23 mouse cellular contexts compared by ENCODE assay signal in genomic region chr16:95712121-95712520, GRCm38 (mm10). TPM values are rescaled to one million over a fixed set of nuclear protein-coding genes. Genes with fewer than 3 reads are reported as not detected.
A peak's percentile ranks its signal among the peaks of the same experiment; 100 is the strongest.
DNase-seq lines count a peak whose midpoint lies in the region; ATAC-seq and TF ChIP-seq lines count a peak whose summit lies in the region.
"Had no signal": no experiment of that assay in that cellular context is flagged by ENCODE, and none has a peak within 500 bp of the region (broad histone marks: within the 10 kb centered on the region; RNA-seq: fewer than 3 reads in every experiment).

No protein-coding gene starts in this region.

- no peak overlapping the region for H3K27ac ChIP-seq in embryonic facial prominence, embryonic 12.5 days
- H3K27ac ChIP-seq in embryonic facial prominence, embryonic 10.5 days (replicated peaks), result no peak overlapping the region
- no peak overlapping the region for H3K27ac ChIP-seq in heart, embryonic 15.5 days
- no peak overlapping the region for H3K27ac ChIP-seq in heart, embryonic 10.5 days
- no peak overlapping the region for H3K27ac ChIP-seq in liver, embryonic 14.5 days
- no peak overlapping the region for H3K27ac ChIP-seq in liver, embryonic 12.5 days
- H3K27ac ChIP-seq: forebrain, embryonic 13.5 days; forebrain, embryonic 15.5 days had no signal

- H3ac ChIP-seq in myocyte (ENCODE audit: control insufficient read depth, insufficient read length), result no peak overlapping the region

- 93% methylated on average over 10 of the region's 10 CpGs for WGBS in embryonic facial prominence, embryonic 12.5 days
- WGBS in embryonic facial prominence, embryonic 10.5 days, result 92% methylated on average over 10 of the region's 10 CpGs
- 85% methylated on average over 10 of the region's 10 CpGs for WGBS in heart, embryonic 15.5 days
- WGBS in heart, embryonic 10.5 days, result 91% methylated on average over 10 of the region's 10 CpGs
- WGBS in liver, embryonic 14.5 days (ENCODE audit: insufficient replicate concordance), result 83% methylated on average over 10 of the region's 10 CpGs
- WGBS in liver, embryonic 12.5 days (ENCODE audit: insufficient replicate concordance), result 90% methylated on average over 10 of the region's 10 CpGs

- peak; percentile 29 for TF ChIP-seq POLR2A in myocyte (IDR thresholded peaks at IDR 0.05; ENCODE audit: insufficient read length, low read depth)

- no peak for DNase-seq in embryonic facial prominence, embryonic 10.5 days (ENCODE audit: low spot score)
- DNase-seq in heart, embryonic 10.5 days (ENCODE audit: low spot score), result no peak
- no peak for DNase-seq in liver, embryonic 14.5 days (ENCODE audit: low read depth in 3 of 3, low spot score in 3 of 3)
- DNase-seq: adrenal gland, adult 8-10 months; adrenal gland, postnatal 14 days; adrenal gland, postnatal 36 days; B cell, adult 2 months; cerebellum, adult 11-12 months; cerebellum, adult 2 months; cerebellum, adult 9-10 months; cerebellum, postnatal 10 days; cerebellum, postnatal 25 days had no signal

- H3K9me3 ChIP-seq in embryonic facial prominence, embryonic 12.5 days, result no peaks in the 10 kb centered on the region
- H3K9me3 ChIP-seq in embryonic facial prominence, embryonic 10.5 days, result no peaks in the 10 kb centered on the region
- no peaks in the 10 kb centered on the region for H3K9me3 ChIP-seq in heart, embryonic 15.5 days (replicated peaks)
- H3K9me3 ChIP-seq in heart, embryonic 10.5 days, result no peaks in the 10 kb centered on the region
- no peaks in the 10 kb centered on the region for H3K9me3 ChIP-seq in liver, embryonic 14.5 days (ENCODE audit: control insufficient read depth, low read length)
- H3K9me3 ChIP-seq in liver, embryonic 12.5 days (replicated peaks), result no peaks in the 10 kb centered on the region
- H3K9me3 ChIP-seq: forebrain, embryonic 13.5 days; forebrain, embryonic 15.5 days; G1E had no signal

- no peaks in the 10 kb centered on the region for H3K4me1 ChIP-seq in embryonic facial prominence, embryonic 12.5 days
- H3K4me1 ChIP-seq in embryonic facial prominence, embryonic 10.5 days, result no peaks in the 10 kb centered on the region
- peaks cover 16% of the 10 kb centered on the region for H3K4me1 ChIP-seq in heart, embryonic 15.5 days (replicated peaks)
- H3K4me1 ChIP-seq in heart, embryonic 10.5 days, result peaks cover 3% of the 10 kb centered on the region; the same call in 1 of the 2 replicates
- H3K4me1 ChIP-seq in liver, embryonic 14.5 days (replicated peaks; ENCODE audit: control insufficient read depth in 2 of 2, insufficient read depth in 2 of 2, low read length in 1 of 2), result no peaks in the 10 kb centered on the region; a peak in 1 of 4 replicates
- 0 out of 2 replicates have a peak, but pooled peaks cover 7% of the 10 kb centered on the region for H3K4me1 ChIP-seq in liver, embryonic 12.5 days
- H3K4me1 ChIP-seq: forebrain, embryonic 13.5 days; forebrain, embryonic 15.5 days had no signal

- peak; percentile 15; the same call in 1 of the 2 replicates for ATAC-seq in embryonic facial prominence, embryonic 12.5 days (ENCODE audit: insufficient number of reproducible peaks, insufficient read depth, low FRiP score, low TSS enrichment)
- 0 out of 2 replicates have a peak, but pooled peaks have one; percentile 33 for ATAC-seq in heart, embryonic 15.5 days (replicated peaks; ENCODE audit: insufficient number of reproducible peaks, insufficient read depth, low FRiP score, low read depth)
- 0 out of 2 replicates have a peak, but pooled peaks have one; percentile 23 for ATAC-seq in liver, embryonic 14.5 days (ENCODE audit: insufficient read depth)
- ATAC-seq in liver, embryonic 12.5 days, result no peak
- ATAC-seq: activated CD4-positive, CD25-positive, alpha-beta regulatory T cell, adult 4 months; CD4-positive, CD25-positive, alpha-beta regulatory T cell, adult 4 months; forebrain, embryonic 13.5 days; forebrain, embryonic 15.5 days; Patski had no signal

- H3K36me3 ChIP-seq in embryonic facial prominence, embryonic 12.5 days, result peaks cover 71% of the 10 kb centered on the region
- peaks cover 90% of the 10 kb centered on the region for H3K36me3 ChIP-seq in embryonic facial prominence, embryonic 10.5 days (replicated peaks)
- H3K36me3 ChIP-seq in heart, embryonic 15.5 days, result peaks cover 69% of the 10 kb centered on the region
- H3K36me3 ChIP-seq in heart, embryonic 10.5 days, result peaks cover 80% of the 10 kb centered on the region
- peaks cover 29% of the 10 kb centered on the region for H3K36me3 ChIP-seq in liver, embryonic 14.5 days (replicated peaks; ENCODE audit: control insufficient read depth, insufficient read depth, low read depth)
- H3K36me3 ChIP-seq in liver, embryonic 12.5 days, result peaks cover 84% of the 10 kb centered on the region
- H3K36me3 ChIP-seq in myocyte (ENCODE audit: control insufficient read depth, insufficient read depth), result peaks cover 80% of the 10 kb centered on the region

- TF ChIP-seq CTCF in liver, embryonic 14.5 days (IDR thresholded peaks at IDR 0.05; ENCODE audit: low read depth), result no peak

- TF ChIP-seq EP300 in liver, embryonic 14.5 days (IDR thresholded peaks at IDR 0.05; ENCODE audit: low read depth), result no peak

- peaks cover 32% of the 10 kb centered on the region for H3K79me2 ChIP-seq in myocyte (ENCODE audit: control insufficient read depth, insufficient read depth)

- H3K4me2 ChIP-seq in embryonic facial prominence, embryonic 12.5 days (replicated peaks), result no peak overlapping the region
- H3K4me2 ChIP-seq in heart, embryonic 15.5 days, result no peak overlapping the region
- H3K4me2 ChIP-seq in liver, embryonic 14.5 days (ENCODE audit: low read depth), result no peak overlapping the region
- no peak overlapping the region for H3K4me2 ChIP-seq in liver, embryonic 12.5 days
- H3K4me2 ChIP-seq in myocyte (ENCODE audit: low read depth), result no peak overlapping the region
- H3K4me2 ChIP-seq: forebrain, embryonic 13.5 days; forebrain, embryonic 15.5 days had no signal

- H3K9ac ChIP-seq in embryonic facial prominence, embryonic 12.5 days, result no peak overlapping the region
- H3K9ac ChIP-seq in heart, embryonic 15.5 days, result no peak overlapping the region
- H3K9ac ChIP-seq in liver, embryonic 14.5 days (replicated peaks), result no peak overlapping the region
- no peak overlapping the region for H3K9ac ChIP-seq in liver, embryonic 12.5 days
- H3K9ac ChIP-seq: forebrain, embryonic 13.5 days; forebrain, embryonic 15.5 days had no signal

- no peaks in the 10 kb centered on the region for H3K27me3 ChIP-seq in embryonic facial prominence, embryonic 12.5 days
- no peaks in the 10 kb centered on the region for H3K27me3 ChIP-seq in embryonic facial prominence, embryonic 10.5 days (replicated peaks; ENCODE audit: low read depth, poor library complexity, severe bottlenecking)
- H3K27me3 ChIP-seq in heart, embryonic 15.5 days, result no peaks in the 10 kb centered on the region
- no peaks in the 10 kb centered on the region for H3K27me3 ChIP-seq in heart, embryonic 10.5 days (ENCODE audit: insufficient read depth, poor library complexity, severe bottlenecking)
- H3K27me3 ChIP-seq in liver, embryonic 14.5 days (ENCODE audit: control insufficient read depth, insufficient read depth, low read length), result no peaks in the 10 kb centered on the region
- no peaks in the 10 kb centered on the region for H3K27me3 ChIP-seq in liver, embryonic 12.5 days (replicated peaks)
- no peaks in the 10 kb centered on the region for H3K27me3 ChIP-seq in myocyte (ENCODE audit: control insufficient read depth, insufficient read depth, insufficient read length)
- H3K27me3 ChIP-seq: CH12.LX; forebrain, embryonic 13.5 days; forebrain, embryonic 15.5 days; Patski had no signal

- H3K4me3 ChIP-seq in embryonic facial prominence, embryonic 12.5 days, result no peak overlapping the region
- no peak overlapping the region for H3K4me3 ChIP-seq in embryonic facial prominence, embryonic 10.5 days
- no peak overlapping the region for H3K4me3 ChIP-seq in heart, embryonic 15.5 days
- no peak overlapping the region for H3K4me3 ChIP-seq in heart, embryonic 10.5 days
- no peak overlapping the region for H3K4me3 ChIP-seq in liver, embryonic 14.5 days (ENCODE audit: insufficient read depth in 1 of 2, low read depth in 2 of 2, low read length in 2 of 2)
- no peak overlapping the region for H3K4me3 ChIP-seq in liver, embryonic 12.5 days
- no peak overlapping the region for H3K4me3 ChIP-seq in myocyte
- H3K4me3 ChIP-seq: forebrain, embryonic 13.5 days; forebrain, embryonic 15.5 days had no signal

TF ChIP-seq in myocyte, 11 proteins besides CTCF, POLR2A, EP300 and RAD21:
- TF ChIP-seq POLR2AphosphoS2 (IDR thresholded peaks at IDR 0.05; ENCODE audit: insufficient read length, low read depth) (no peak), REST (IDR thresholded peaks at IDR 0.05; ENCODE audit: insufficient read depth, insufficient read length) (no peak), SRF (IDR thresholded peaks at IDR 0.05; ENCODE audit: control insufficient read depth, insufficient read length, low read depth) (no peak), TCF3 (IDR thresholded peaks at IDR 0.05; ENCODE audit: insufficient read length, low read depth) (no peak), E2F4 (IDR thresholded peaks at IDR 0.05; ENCODE audit: insufficient read depth) (no peak), MAX (IDR thresholded peaks at IDR 0.05; ENCODE audit: low read depth) (no peak), TCF12 (IDR thresholded peaks at IDR 0.05; ENCODE audit: insufficient read depth, poor library complexity, severe bottlenecking) (no peak), MYOD1 (IDR thresholded peaks at IDR 0.05; ENCODE audit: control insufficient read depth in 1 of 3, insufficient read length in 2 of 3, low read depth in 2 of 3) (no peak), MYOG (IDR thresholded peaks at IDR 0.05; ENCODE audit: control insufficient read depth in 1 of 3, insufficient read depth in 1 of 3, insufficient read length in 2 of 3, low read depth in 2 of 3) (no peak), CEBPB (IDR thresholded peaks at IDR 0.05; ENCODE audit: insufficient read depth, poor library complexity, severe bottlenecking) (no peak), USF1 (IDR thresholded peaks at IDR 0.05; ENCODE audit: low read depth) (no peak)
TF ChIP-seq in myocyte: peak in this region for 0.

RNA-seq across cellular contexts. Expression of gene Ets2, which starts 10.2 kb away (rescaled TPM):
- polyA plus RNA-seq in embryonic facial prominence, embryonic 12.5 days (2016; fragmentation: Nextera tagmentation; extraction: Ambion mirVana), result 67.6 and 72.3 TPM in 2 replicates
- polyA plus RNA-seq in embryonic facial prominence, embryonic 10.5 days (2016; fragmentation: Nextera tagmentation; extraction: Ambion mirVana), result 32.6 and 33.2 TPM in 2 replicates
- 56.5 and 65.0 TPM in 2 replicates for polyA plus RNA-seq in heart, embryonic 15.5 days (2015; fragmentation: Nextera tagmentation; extraction: Ambion mirVana)
- polyA plus RNA-seq in heart, embryonic 10.5 days (2016; fragmentation: Nextera tagmentation; extraction: Ambion mirVana), result 38.5 and 41.0 TPM in 2 replicates
- polyA plus RNA-seq in liver, embryonic 14.5 days (2012; rRNA removed), result 7.5 TPM in 2 replicates
- 7.0 and 7.4 TPM in 2 replicates for polyA plus RNA-seq in liver, embryonic 14.5 days (2014; fragmentation: Nextera tagmentation; extraction: Ambion mirVana)
- polyA plus RNA-seq in liver, embryonic 12.5 days (2016; fragmentation: Nextera tagmentation; extraction: Ambion mirVana), result 18.6 and 19.7 TPM in 2 replicates
- 73.9 TPM for polyA plus RNA-seq in myocyte (2012; fragmentation: generic; extraction: Trizol)
